Mouse (Mus musculus) spleen, adult 2 months (tissue): ENCODE data around the gene Tex9.

ENCODE experiments used
- CTCF ChIP-seq: fragments of 200-500 bp; IDR thresholded peaks from 2 replicates; pipeline ENCODE4 v1.5.1; 2011; ENCODE audit warnings: mild to moderate bottlenecking, inconsistent platforms; ENCODE audit not compliant: insufficient read depth, insufficient read length, insufficient replicate concordance; ENCODE audit errors: extremely low read depth
- POLR2A ChIP-seq: fragments of 200-500 bp; IDR thresholded peaks from 2 replicates; pipeline ENCODE4 v1.6.1; 2011; ENCODE audit warnings: low read depth, low read length, inconsistent platforms

- no peak for TF ChIP-seq CTCF
- TF ChIP-seq POLR2A: no peak
Measured at GRCm38 (mm10) chr9:72533089-72533415, 41.0 kb upstream of the Tex9 start.
